Mouse (Mus musculus) c-Kit-positive CD71-negative TER-119-negative erythroid progenitor cells, embryonic 14.5 days (primary cell): Measurements from ENCODE around the gene Snx29.
A peak's percentile ranks its signal among the peaks of the same experiment; 100 is the strongest.
"Not testable (repeated sequence)": the region's sequence is repeated elsewhere in the genome, so short reads cannot be mapped to it uniquely, and the experiment has no call there.

ENCODE experiments used
- DNase-seq: peaks from one replicate; pipeline ENCODE4 v3.0.0-alpha.2; 2013; ENCODE audit warnings: low read depth

The Snx29 gene

DNA sequence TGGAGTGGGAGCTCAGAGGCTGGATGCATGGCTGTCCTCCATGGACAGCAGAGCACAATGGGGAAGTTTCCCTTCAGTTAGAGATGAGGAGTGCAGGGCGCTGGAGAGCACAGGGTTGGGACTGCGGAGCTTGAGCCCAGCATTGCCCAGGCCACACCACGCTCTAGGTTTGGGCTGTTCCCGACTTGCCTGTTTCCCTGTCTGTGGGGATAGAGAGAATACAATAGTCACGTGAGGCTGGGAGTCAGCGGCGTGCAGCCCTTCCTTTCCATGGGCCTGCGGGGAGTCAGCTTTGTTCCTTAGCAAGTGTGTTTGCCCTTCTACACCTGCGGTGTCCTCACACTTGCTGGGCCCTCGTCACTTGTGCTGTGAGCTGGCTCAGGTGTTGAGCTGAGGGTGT, 37.2 kb downstream of the Snx29 start:
- no peak for DNase-seq

GRCm38 (mm10) chr16:11360576-11360975, 37.9 kb downstream of the Snx29 start:
- DNase-seq, result not testable (repeated sequence)

DNA sequence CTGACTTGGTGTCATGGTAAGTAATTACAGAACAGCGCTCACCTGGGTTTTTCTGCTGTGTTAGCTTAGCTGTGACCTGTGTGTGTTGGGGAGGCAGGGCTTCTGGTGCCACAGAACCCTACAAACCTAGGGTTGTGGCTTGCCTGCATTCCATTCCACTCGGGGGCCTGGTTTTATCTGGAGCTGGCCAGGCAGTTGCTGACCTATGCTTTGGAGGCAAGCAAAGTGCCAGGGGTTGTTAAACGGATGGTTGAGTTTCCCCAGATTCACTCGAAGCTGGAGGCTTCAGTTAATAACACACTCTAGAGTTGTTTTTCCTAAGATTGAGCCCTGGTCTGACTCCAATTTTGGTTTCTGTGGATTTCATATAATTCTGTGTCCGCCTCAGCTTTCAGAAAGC, 42.9 kb downstream of the Snx29 start:
- DNase-seq, result no peak

GRCm38 (mm10) chr16:11366851-11367250, 44.1 kb downstream of the Snx29 start:
- DNase-seq, result no peak

GRCm38 (mm10) chr16:11368412-11368811, 45.7 kb downstream of the Snx29 start:
- DNase-seq, result no peak

DNA sequence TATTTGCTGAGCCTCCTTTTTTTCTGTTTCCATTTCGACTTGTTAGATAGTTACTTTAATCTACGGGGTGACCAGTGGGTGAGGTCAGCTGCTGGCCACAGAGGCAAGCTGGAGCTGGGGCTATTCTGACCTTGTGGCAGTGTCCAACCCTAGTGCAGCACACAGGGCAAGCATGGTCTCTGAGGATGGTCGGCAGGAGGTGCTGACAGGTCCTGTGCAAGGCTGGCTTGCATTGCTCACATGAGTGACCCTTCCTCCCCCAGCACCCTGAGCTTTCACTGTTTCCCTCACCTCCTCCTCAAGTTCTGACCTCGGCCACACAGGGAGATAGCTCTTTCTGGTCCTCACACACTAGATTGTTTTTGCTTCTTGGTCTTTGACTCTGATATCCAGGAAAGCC, 46.5 kb downstream of the Snx29 start:
- no peak for DNase-seq

DNA sequence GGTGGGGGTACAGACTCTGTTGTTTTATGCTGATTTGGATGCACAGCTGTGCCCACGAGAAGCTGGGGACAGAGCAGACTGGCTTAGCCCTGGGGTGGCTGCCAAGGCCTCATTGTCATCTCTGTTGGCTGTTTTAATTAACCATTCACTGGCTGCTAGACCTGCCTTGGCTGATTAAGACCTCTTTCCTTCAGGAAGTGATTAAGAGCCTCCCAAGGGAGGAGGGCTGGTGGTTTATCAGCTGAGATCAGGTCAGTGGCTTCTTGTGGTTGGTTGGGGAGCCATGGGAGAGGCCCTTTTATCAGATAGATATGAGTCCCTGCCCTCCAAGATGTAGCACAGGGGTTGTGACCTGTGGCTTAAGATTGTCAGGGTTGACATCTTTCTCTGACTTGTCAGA, 46.9 kb downstream of the Snx29 start:
- DNase-seq, result no peak

DNA sequence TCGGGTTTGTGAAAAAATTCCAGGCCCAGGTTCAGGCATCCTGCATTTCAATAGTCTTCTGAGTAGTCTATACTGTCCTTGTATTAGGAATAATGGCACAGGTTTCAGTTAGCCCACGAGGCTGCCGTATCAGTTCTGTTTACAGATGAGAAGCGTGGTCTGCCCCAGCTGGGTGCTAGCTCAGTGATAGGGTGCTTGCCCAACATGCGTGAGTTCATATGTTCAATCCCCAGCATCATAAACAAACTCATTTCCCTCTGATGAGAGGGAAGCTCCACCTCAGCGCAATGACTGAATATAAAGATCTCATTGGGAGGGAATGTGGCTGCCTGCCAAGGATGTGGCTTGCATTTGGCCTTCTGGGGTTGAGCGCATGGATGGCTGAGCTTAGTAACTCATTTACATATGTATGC, 47.4 kb downstream of the Snx29 start:
- DNase-seq, result no peak

DNA sequence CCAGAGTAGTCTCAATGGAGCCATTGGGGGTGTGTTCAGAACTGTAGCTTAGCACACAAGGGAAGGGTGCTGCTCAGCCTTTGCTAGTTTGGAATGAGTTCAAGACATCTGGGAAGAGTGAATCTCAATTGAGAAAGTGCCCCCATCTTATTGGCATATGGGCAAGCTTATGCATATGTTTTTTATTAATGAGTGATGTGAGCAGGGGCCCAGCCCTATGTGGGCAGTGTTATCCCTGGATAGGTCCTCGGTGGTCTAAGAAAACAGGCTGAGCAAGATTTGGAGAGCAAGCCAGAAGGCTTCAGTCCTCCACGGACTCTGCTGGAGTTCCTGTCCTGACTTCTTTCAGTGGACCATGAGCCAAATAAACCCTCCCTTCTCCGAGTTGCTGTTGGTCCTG, 56.6 kb downstream of the Snx29 start:
- DNase-seq, result no peak

- DNase-seq, result no peak
Observed at GRCm38 (mm10) chr16:11380038-11380437, 57.3 kb downstream of the Snx29 start.

GRCm38 (mm10) chr16:11380871-11381270, 58.2 kb downstream of the Snx29 start:
- DNase-seq, result no peak

DNA sequence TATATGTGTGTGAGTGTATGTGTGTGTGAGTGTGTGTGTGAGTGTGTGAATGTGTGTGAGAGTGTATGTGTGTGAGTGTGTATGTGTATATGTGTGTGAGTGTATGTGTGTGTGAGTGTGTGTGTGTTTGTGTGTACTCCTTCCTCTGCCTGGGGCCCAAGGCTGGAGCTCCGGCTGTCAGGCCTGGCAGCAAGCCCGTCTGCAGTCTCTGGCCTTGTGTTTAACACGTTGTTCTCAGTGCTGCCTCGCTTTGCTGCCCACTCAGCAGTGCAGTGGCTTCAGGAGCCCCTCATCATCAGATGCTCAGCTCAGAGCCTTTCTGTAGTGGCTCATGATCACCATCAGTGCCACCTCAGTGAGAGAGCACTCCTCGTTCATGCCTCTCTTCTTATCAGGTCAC, 61.7 kb downstream of the Snx29 start:
- no peak for DNase-seq

DNA sequence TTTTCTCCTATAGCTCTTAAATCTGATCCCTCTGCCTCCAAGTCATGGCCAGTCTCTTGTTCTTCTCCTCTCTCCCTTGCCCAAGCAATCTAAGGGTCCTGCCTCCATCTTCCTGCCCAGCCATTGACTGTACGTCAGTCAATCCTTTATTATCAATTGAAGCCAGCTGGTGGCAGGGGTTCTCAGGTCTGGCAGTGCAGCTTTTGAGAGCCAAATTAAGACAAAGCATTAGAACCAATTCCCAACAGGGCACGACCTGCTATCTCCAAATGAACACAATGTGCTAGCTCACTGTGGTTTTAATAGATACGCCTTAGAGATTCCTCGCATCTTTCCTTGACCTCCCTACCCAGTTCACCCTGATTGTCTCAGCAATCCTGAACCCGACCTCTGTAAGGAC, 62.4 kb downstream of the Snx29 start:
- DNase-seq, result no peak

DNA sequence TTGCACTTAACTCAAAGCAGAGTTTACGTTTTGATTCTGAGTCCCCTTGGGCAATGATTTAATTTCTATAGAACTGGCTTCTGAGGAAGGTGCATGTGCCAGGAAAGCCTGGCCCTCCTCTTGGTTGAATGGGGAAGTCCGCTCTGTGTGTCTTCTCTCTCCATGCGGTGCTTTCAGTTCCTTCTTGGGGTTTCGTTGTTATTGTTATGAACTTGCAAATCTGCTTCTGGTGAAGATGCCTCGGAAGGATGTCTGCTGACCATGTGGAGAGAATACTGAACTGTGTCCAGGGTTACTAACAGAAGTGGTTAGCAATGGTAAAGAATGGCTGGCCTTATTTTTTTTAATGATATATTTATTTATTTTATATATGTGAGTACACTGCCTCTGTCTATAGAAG, 63.1 kb downstream of the Snx29 start:
- DNase-seq, result peak; percentile 39

DNA sequence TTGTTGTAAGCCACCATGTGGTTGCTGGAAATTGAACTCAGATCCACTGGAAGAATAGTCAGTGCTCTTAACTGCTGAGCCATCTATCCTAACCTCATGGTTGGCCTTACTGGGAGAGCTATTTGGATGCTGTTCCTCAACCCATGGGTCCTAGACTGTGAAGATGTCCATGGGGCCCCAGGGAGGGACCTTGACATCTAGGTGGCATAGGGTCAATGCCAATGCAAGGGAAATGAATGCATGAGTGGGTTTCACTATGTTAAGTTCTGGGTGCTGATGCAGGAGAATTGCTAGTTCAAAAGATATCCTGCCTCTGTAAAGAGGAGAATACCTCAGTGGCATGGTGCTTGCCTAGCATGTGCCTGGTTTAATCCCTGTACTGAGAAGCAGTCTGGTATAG, 63.5 kb downstream of the Snx29 start:
- no peak for DNase-seq

- no peak for DNase-seq
Observed at GRCm38 (mm10) chr16:11388085-11388484, 65.4 kb downstream of the Snx29 start.

GRCm38 (mm10) chr16:11389324-11389723, 66.6 kb downstream of the Snx29 start:
- no peak for DNase-seq

- no peak for DNase-seq
Observed at GRCm38 (mm10) chr16:11396570-11396969, 73.9 kb downstream of the Snx29 start.

- no peak for DNase-seq
Observed at GRCm38 (mm10) chr16:11399386-11399785, 76.7 kb downstream of the Snx29 start.

DNA sequence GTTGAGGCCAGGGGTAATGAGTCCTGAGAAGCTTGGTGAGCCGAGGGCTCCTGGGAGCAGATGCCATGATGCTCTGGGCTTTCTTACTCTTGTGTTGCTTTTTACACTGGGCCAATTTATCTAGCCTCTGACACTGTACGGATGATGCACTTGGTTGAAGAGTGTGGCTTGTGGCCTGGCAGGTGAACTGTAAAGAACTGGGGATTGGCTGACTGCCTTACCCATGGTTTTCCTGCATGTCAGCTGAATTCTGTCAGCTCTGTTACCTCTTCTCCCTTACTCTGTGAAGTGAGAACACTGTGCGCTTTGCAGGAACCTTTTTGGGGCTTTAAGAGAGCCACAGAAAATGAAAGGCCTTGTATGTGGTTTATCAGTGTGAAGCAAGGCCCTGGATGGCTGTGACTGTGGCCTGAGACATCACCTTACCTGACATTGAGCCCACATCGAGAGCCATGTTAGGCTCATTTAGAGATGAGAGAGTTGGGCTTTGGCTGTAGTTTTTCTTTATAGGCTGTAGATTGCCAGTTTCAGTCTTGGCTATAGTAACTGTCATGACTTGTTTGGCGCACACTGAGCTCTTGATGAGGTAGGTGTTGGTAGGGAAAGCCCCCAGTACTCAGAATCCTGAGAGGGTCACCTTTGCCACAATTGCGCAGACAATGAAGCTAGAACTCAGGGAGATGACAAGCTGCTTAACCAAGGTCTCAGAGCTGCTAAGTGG, 77.3 kb downstream of the Snx29 start:
- no peak for DNase-seq

DNA sequence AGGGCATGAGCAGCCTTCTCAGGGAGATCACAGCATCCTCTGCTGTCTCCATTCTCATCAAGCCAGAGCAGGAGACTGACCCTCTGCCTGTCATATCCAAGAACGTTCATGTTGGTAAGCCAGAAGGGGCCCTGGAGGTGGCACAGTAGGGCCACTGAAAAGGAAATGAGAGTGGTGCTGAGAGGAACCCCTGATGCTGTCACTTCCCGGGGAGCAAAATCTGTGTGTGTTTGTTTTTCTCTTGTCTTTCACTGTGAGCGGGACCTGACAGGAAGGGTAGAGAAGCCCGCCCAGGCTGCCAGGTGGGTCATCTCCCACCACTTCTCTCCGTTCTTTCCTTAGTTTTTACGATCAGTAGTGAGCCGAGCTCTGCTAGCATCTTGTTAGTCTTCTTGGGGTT, 78.2 kb downstream of the Snx29 start:
- no peak for DNase-seq

DNA sequence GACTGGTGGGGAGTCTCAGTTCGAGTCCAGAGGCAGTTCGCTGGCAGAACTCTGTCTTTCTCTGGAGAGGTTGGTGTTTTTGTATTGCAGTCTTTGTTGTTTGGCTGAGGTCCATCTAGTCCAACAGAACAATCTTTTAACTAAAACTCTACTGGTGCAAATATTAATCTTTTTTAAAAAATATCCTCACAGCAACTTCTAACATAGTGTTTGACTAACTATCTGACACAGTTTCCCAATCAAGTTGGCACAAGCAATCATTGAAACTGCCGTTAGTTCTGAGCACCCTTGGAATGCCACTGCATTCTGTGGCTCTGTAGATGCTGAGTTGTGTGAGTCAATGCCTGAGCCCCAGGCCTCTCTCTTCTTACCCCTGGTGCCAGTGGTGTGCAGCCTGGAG, 82.5 kb downstream of the Snx29 start:
- no peak for DNase-seq

- no peak for DNase-seq
Observed at GRCm38 (mm10) chr16:11406201-11406600, 83.5 kb downstream of the Snx29 start.

- no peak for DNase-seq
Observed at GRCm38 (mm10) chr16:11406622-11407021, 83.9 kb downstream of the Snx29 start.
